Mouse (Mus musculus) heart, adult 2 months (tissue): ENCODE data around the gene Elmsan1. TPM values are rescaled to one million over a fixed set of nuclear protein-coding genes. Genes with fewer than 3 reads are reported as not detected.

Experiments
- DNase-seq, 2 experiments: peaks; one replicate each; pipeline ENCODE4 v3.0.0; 2021
- H3K27ac ChIP-seq: fragments of 200-600 bp; 2 replicates; pipeline ENCODE4 v1.8.1; 2022
- H3K27me3 ChIP-seq: fragments of 200-500 bp; 2 replicates; pipeline ENCODE4 v1.6.1; 2012; ENCODE audit warnings: mild to moderate bottlenecking, low read length, inconsistent platforms, mixed read lengths; ENCODE audit not compliant: control insufficient read depth, insufficient read depth
- H3K36me3 ChIP-seq: fragments of 200-500 bp; 2 replicates; pipeline ENCODE4 v1.6.1; 2012; ENCODE audit warnings: low read length, inconsistent platforms; ENCODE audit not compliant: control insufficient read depth, insufficient read depth
- H3K4me1 ChIP-seq: fragments of 200-500 bp; 2 replicates; pipeline ENCODE4 v1.6.1; 2011; ENCODE audit warnings: low read length; ENCODE audit not compliant: control insufficient read depth, insufficient read depth
- H3K4me3 ChIP-seq: fragments of 200-600 bp; 2 replicates; pipeline ENCODE4 v1.8.1; 2022
- H3K79me2 ChIP-seq: fragments of 200-500 bp; replicated peaks from 2 replicates; pipeline ENCODE4 v1.6.1; 2012; ENCODE audit warnings: mild to moderate bottlenecking, inconsistent platforms, low read length, moderate library complexity, mixed read lengths; ENCODE audit not compliant: control insufficient read depth, insufficient read depth
- H3K9ac ChIP-seq: fragments of 200-500 bp; 2 replicates; pipeline ENCODE4 v1.6.1; 2012; ENCODE audit warnings: low read depth, mild to moderate bottlenecking, control low read depth, inconsistent platforms, low read length, mixed read lengths
- CTCF ChIP-seq: fragments of 200-600 bp; IDR thresholded peaks from 2 replicates; pipeline ENCODE4 v1.8.1; 2022; ENCODE audit warnings: antibody characterized with exemption, mild to moderate bottlenecking, moderate library complexity
- EP300 ChIP-seq: fragments of 200-500 bp; IDR thresholded peaks from 2 replicates; pipeline ENCODE4 v1.6.1; 2011; ENCODE audit warnings: low read depth, low read length, control low read depth; ENCODE audit not compliant: insufficient read depth
- POLR2A ChIP-seq: fragments of 200-500 bp; IDR thresholded peaks from 2 replicates; pipeline ENCODE4 v1.6.1; 2011; ENCODE audit warnings: mild to moderate bottlenecking, low read depth, low read length, control low read depth; ENCODE audit not compliant: insufficient read depth
- WGBS: fragments of 180-500 bp; shearing (Covaris S2); methylation state at CpG from one replicate; pipeline ENCODE4 v1.1.7; 2018; 5-methylcytosine and 5-hydroxymethylcytosine counted together
- intact Hi-C: fragments of 180-260 bp; cut with DNase I; formaldehyde crosslinking; loops from one replicate; pipeline ENCODE4 v1.15.1; 2025
- polyA plus RNA-seq: library from polyadenylated mRNA; depleted of rRNA; stranded (reverse); fragments of >200 nt; gene quantifications from 2 replicates; pipeline ENCODE4 v1.2.3, GENCODE M21; 2012
- total RNA-seq, 2 experiments: library from RNA; stranded (reverse); gene quantifications; 2 replicates each; pipeline ENCODE4 v1.2.3; 2021

Elmsan1 gene
- total and polyA plus RNA-seq, 3 experiments = 8.1 to 14.7 (median 12.3) TPM

GRCm38 (mm10) chr12:84217508-84218131 is 1.1 kb downstream of the Elmsan1 start:
- Histone ChIP-seq H3K4me3 (peak overlapping the region; percentile 91), H3K27ac (peak overlapping the region; percentile 92), H3K9ac (peak overlapping the region; percentile 94), H3K79me2 (peaks cover 5% of the 10 kb centered on the region), H3K36me3 (no peaks in the 10 kb centered on the region; the same call in 1 of the 2 replicates), H3K4me1 (peaks cover 21% of the 10 kb centered on the region), H3K27me3 (no peaks in the 10 kb centered on the region)
- TF ChIP-seq EP300 (0 out of 2 replicates have a peak, but pooled peaks have one; percentile 37), CTCF (no peak), POLR2A (no peak)
- intact Hi-C loops = loop anchor here (1.0 kb wide), 2 partner anchors 23 to 43 kb away; no protein-coding TSS in a partner anchor
- DNase-seq = peak; percentile 65 to 71
- WGBS = 6% methylated on average over 21 of the region's 21 CpGs

GRCm38 (mm10) chr12:84217111-84217507 is 1.6 kb downstream of the Elmsan1 start:
- DNase-seq = no peak
- 24% methylated on average over 4 of the region's 4 CpGs for WGBS
- H3K79me2 ChIP-seq = peaks cover 7% of the 10 kb centered on the region
- H3K36me3 ChIP-seq = no peaks in the 10 kb centered on the region; the same call in 1 of the 2 replicates
- H3K27me3 ChIP-seq = no peaks in the 10 kb centered on the region
- TF ChIP-seq POLR2A (no peak), CTCF (no peak), EP300 (no peak)
- H3K4me3 ChIP-seq = peak overlapping the region; percentile 91
- peak overlapping the region; percentile 92 for H3K27ac ChIP-seq
- H3K9ac ChIP-seq = peak overlapping the region; percentile 18; the same call in 1 of the 2 replicates
- peaks cover 22% of the 10 kb centered on the region for H3K4me1 ChIP-seq
- intact Hi-C loops = no loop called here

- TF ChIP-seq EP300 = no peak
- TF ChIP-seq POLR2A = no peak
- TF ChIP-seq CTCF = no peak
- intact Hi-C loops = no loop called here
- Histone ChIP-seq H3K79me2 (peaks cover 9% of the 10 kb centered on the region), H3K4me1 (peaks cover 24% of the 10 kb centered on the region), H3K27me3 (no peaks in the 10 kb centered on the region), H3K27ac (no peak overlapping the region; the same call in 1 of the 2 replicates), H3K9ac (no peak overlapping the region), H3K36me3 (no peaks in the 10 kb centered on the region; the same call in 1 of the 2 replicates), H3K4me3 (no peak overlapping the region)
- 70% methylated on average over 11 of the region's 11 CpGs for WGBS
- peak in 1 of 2 experiments; percentile 40 for DNase-seq
Measured at GRCm38 (mm10) chr12:84215758-84216440, 2.8 kb downstream of the Elmsan1 start.

- intact Hi-C loops = no loop called here
- peak in 1 of 2 experiments; percentile 29 for DNase-seq
- Histone ChIP-seq H3K36me3 (no peaks in the 10 kb centered on the region; the same call in 1 of the 2 replicates), H3K4me1 (peaks cover 29% of the 10 kb centered on the region), H3K9ac (no peak overlapping the region), H3K4me3 (no peak overlapping the region), H3K27me3 (no peaks in the 10 kb centered on the region), H3K27ac (no peak overlapping the region), H3K79me2 (peaks cover 14% of the 10 kb centered on the region)
- TF ChIP-seq EP300 = no peak
- no peak for TF ChIP-seq POLR2A
- no peak for TF ChIP-seq CTCF
- 41% methylated on average over 14 of the region's 14 CpGs for WGBS
Measured at GRCm38 (mm10) chr12:84214495-84215175, 4.0 kb downstream of the Elmsan1 start.

GRCm38 (mm10) chr12:84212297-84212696 is 6.4 kb downstream of the Elmsan1 start:
- no peak overlapping the region for H3K27ac ChIP-seq
- DNase-seq = peak in 1 of 2 experiments; percentile 27

More at GRCm38 (mm10) chr12:84212297-84212696, 6.4 kb downstream of the Elmsan1 start:
- Histone ChIP-seq H3K4me1 (peaks cover 38% of the 10 kb centered on the region), H3K79me2 (peaks cover 14% of the 10 kb centered on the region), H3K27me3 (no peaks in the 10 kb centered on the region), H3K4me3 (no peak overlapping the region), H3K36me3 (peaks cover 2% of the 10 kb centered on the region), H3K9ac (no peak overlapping the region)
- WGBS = 30% methylated on average over 4 of the region's 4 CpGs
- TF ChIP-seq EP300 (no peak), POLR2A (no peak), CTCF (no peak)
- intact Hi-C loops = no loop called here
